Mouse (Mus musculus) MEL (cell line): ENCODE measurements around the gene Cysltr1. TPM values are rescaled to one million over a fixed set of nuclear protein-coding genes. Genes with fewer than 3 reads are reported as not detected.

ENCODE experiments used
- DNase-seq: peaks from one replicate; pipeline ENCODE4 v3.0.0; 2011; ENCODE audit warnings: low read depth, low spot score
- H3K27ac ChIP-seq: 2 replicates; pipeline ENCODE4 v1.5.1; 2012; ENCODE audit warnings: low read depth, mild to moderate bottlenecking, control low read depth, low read length, moderate library complexity; ENCODE audit not compliant: control insufficient read depth
- H3K27me3 ChIP-seq, 2 experiments: fragments of 150-350 bp in 1 of 2; sonication (generic) in 1 of 2; 2 replicates each; pipeline ENCODE4 v1.6.1; 2012; ENCODE audit warnings: low read length in 2 of 2, mild to moderate bottlenecking in 2 of 2, improper control_type of control experiment in 1 of 2, moderate library complexity in 1 of 2; ENCODE audit not compliant: insufficient read depth in 2 of 2, control insufficient read depth in 1 of 2
- H3K36me3 ChIP-seq, 2 experiments: 2 replicates each; pipeline ENCODE4 v1.6.1; 2012 to 2014; ENCODE audit warnings: low read length in 2 of 2, improper control_type of control experiment in 1 of 2, inconsistent platforms in 1 of 2, mild to moderate bottlenecking in 1 of 2; ENCODE audit not compliant: insufficient read depth in 2 of 2, control insufficient read depth in 1 of 2
- H3K4me1 ChIP-seq, 2 experiments: fragments of 150-350 bp in 1 of 2; sonication (generic) in 1 of 2; 2 replicates each; pipeline ENCODE4 v1.6.1; 2012; ENCODE audit warnings: low read length in 2 of 2, improper control_type of control experiment in 1 of 2, mild to moderate bottlenecking in 1 of 2; ENCODE audit not compliant: insufficient read depth in 2 of 2, control insufficient read depth in 1 of 2
- H3K4me3 ChIP-seq, 2 experiments: fragments of 150-350 bp in 1 of 2; sonication (generic) in 1 of 2; 2 replicates each; pipeline ENCODE4 v1.5.1; 2012; ENCODE audit warnings: low read depth in 2 of 2, low read length in 2 of 2, mild to moderate bottlenecking in 2 of 2, moderate library complexity in 2 of 2, control low read depth in 1 of 2, improper control_type of control experiment in 1 of 2; ENCODE audit not compliant: control insufficient read depth in 1 of 2, insufficient read depth in 1 of 2
- H3K79me2 ChIP-seq: 2 replicates; pipeline ENCODE4 v1.6.1; 2012; ENCODE audit warnings: mild to moderate bottlenecking, low read length, moderate library complexity; ENCODE audit not compliant: control insufficient read depth, poor library complexity, insufficient read depth
- H3K9ac ChIP-seq: 2 replicates; pipeline ENCODE4 v1.6.1; 2012; ENCODE audit warnings: low read depth, mild to moderate bottlenecking, control low read depth, low read length, moderate library complexity; ENCODE audit not compliant: control insufficient read depth, poor library complexity, severe bottlenecking
- H3K9me3 ChIP-seq: fragments of 150-350 bp; sonication (generic); replicated peaks from 2 replicates; pipeline ENCODE4 v1.6.1; 2012; ENCODE audit warnings: mild to moderate bottlenecking, low read length, improper control_type of control experiment, moderate library complexity; ENCODE audit not compliant: insufficient read depth
- BHLHE40 ChIP-seq: IDR thresholded peaks from 2 replicates; pipeline ENCODE4 v1.6.1; 2012; ENCODE audit warnings: low read depth, mild to moderate bottlenecking, inconsistent platforms, low read length, improper control_type of control experiment, borderline replicate concordance
- CHD1 ChIP-seq: IDR thresholded peaks from 2 replicates; pipeline ENCODE4 v1.6.1; 2012; ENCODE audit warnings: low read depth, mild to moderate bottlenecking, inconsistent platforms, low read length, improper control_type of control experiment
- CHD2 ChIP-seq: IDR thresholded peaks from 2 replicates; pipeline ENCODE4 v1.6.1; 2011; ENCODE audit warnings: low read length, improper control_type of control experiment
- CTCF ChIP-seq, 3 experiments: IDR thresholded peaks in 2 of 3; conservative IDR thresholded peaks in 1 of 3; 2 replicates each; pipeline ENCODE4 v1.5.1; 2011 to 2012; ENCODE audit warnings: low read length in 3 of 3, low read depth in 2 of 3, mild to moderate bottlenecking in 2 of 3, improper control_type of control experiment in 1 of 3, inconsistent platforms in 1 of 3, mixed read lengths in 1 of 3, moderate library complexity in 1 of 3; ENCODE audit not compliant: control insufficient read depth in 1 of 3, insufficient read depth in 1 of 3, poor library complexity in 1 of 3, severe bottlenecking in 1 of 3
- E2F4 ChIP-seq: IDR thresholded peaks from 2 replicates; pipeline ENCODE4 v1.6.1; 2011; ENCODE audit warnings: low read depth, low read length, improper control_type of control experiment, borderline replicate concordance
- ELF1 ChIP-seq: IDR thresholded peaks from 2 replicates; pipeline ENCODE4 v1.6.1; 2014; ENCODE audit warnings: low read depth, mild to moderate bottlenecking, inconsistent platforms, low read length, improper control_type of control experiment, moderate library complexity
- EP300 ChIP-seq, 2 experiments: IDR thresholded peaks; 2 replicates each; pipeline ENCODE4 v1.6.1; 2011; ENCODE audit warnings: improper control_type of control experiment in 2 of 2, low read length in 2 of 2, low read depth in 1 of 2, mild to moderate bottlenecking in 1 of 2
- ETS1 ChIP-seq: IDR thresholded peaks from 2 replicates; pipeline ENCODE4 v1.6.1; 2012; ENCODE audit warnings: low read depth, mild to moderate bottlenecking, inconsistent platforms, low read length, improper control_type of control experiment, moderate library complexity
- HCFC1 ChIP-seq: IDR thresholded peaks from 2 replicates; pipeline ENCODE4 v1.6.1; 2012; ENCODE audit warnings: low read depth, mild to moderate bottlenecking, inconsistent platforms, low read length, improper control_type of control experiment, moderate library complexity
- MAFK ChIP-seq: IDR thresholded peaks from 2 replicates; pipeline ENCODE4 v1.6.1; 2011; ENCODE audit warnings: low read depth, mild to moderate bottlenecking, low read length, improper control_type of control experiment, borderline replicate concordance
- MAX ChIP-seq: IDR thresholded peaks from 2 replicates; pipeline ENCODE4 v1.6.1; 2011; ENCODE audit warnings: low read length, improper control_type of control experiment
- MAZ ChIP-seq: IDR thresholded peaks from 2 replicates; pipeline ENCODE4 v1.6.1; 2012; ENCODE audit warnings: low read depth, mild to moderate bottlenecking, inconsistent platforms, low read length, improper control_type of control experiment
- MEF2A ChIP-seq: IDR thresholded peaks from 2 replicates; pipeline ENCODE4 v1.6.1; 2014; ENCODE audit warnings: low read depth, mild to moderate bottlenecking, inconsistent platforms, low read length, improper control_type of control experiment; ENCODE audit not compliant: poor library complexity, insufficient replicate concordance, severe bottlenecking; ENCODE audit errors: extremely low read depth
- MXI1 ChIP-seq: IDR thresholded peaks from 2 replicates; pipeline ENCODE4 v1.6.1; 2011; ENCODE audit warnings: mild to moderate bottlenecking, low read depth, low read length, improper control_type of control experiment
- NRF1 ChIP-seq: IDR thresholded peaks from 2 replicates; pipeline ENCODE4 v1.6.1; 2014; ENCODE audit warnings: low read depth, mild to moderate bottlenecking, inconsistent platforms, low read length, improper control_type of control experiment, moderate library complexity; ENCODE audit not compliant: poor library complexity, insufficient read depth, severe bottlenecking
- POLR2AphosphoS2 ChIP-seq: IDR thresholded peaks from 2 replicates; pipeline ENCODE4 v1.6.1; 2011; ENCODE audit warnings: low read length, improper control_type of control experiment
- RAD21 ChIP-seq: IDR thresholded peaks from 2 replicates; pipeline ENCODE4 v1.6.1; 2011; ENCODE audit warnings: mild to moderate bottlenecking, low read depth, low read length, improper control_type of control experiment
- SIN3A ChIP-seq: IDR thresholded peaks from 2 replicates; pipeline ENCODE4 v1.6.1; 2012; ENCODE audit warnings: low read length, improper control_type of control experiment, inconsistent platforms
- TCF12 ChIP-seq: IDR thresholded peaks from 2 replicates; pipeline ENCODE4 v1.6.1; 2014; ENCODE audit warnings: low read depth, mild to moderate bottlenecking, inconsistent platforms, low read length, improper control_type of control experiment, moderate library complexity
- USF1 ChIP-seq: IDR thresholded peaks from 2 replicates; pipeline ENCODE4 v1.6.1; 2014; ENCODE audit warnings: low read depth, mild to moderate bottlenecking, inconsistent platforms, low read length, improper control_type of control experiment, moderate library complexity
- ZKSCAN1 ChIP-seq: IDR thresholded peaks from 2 replicates; pipeline ENCODE4 v1.6.1; 2012; ENCODE audit warnings: low read depth, mild to moderate bottlenecking, inconsistent platforms, low read length, improper control_type of control experiment, moderate library complexity
- ZNF384 ChIP-seq: IDR thresholded peaks from 2 replicates; pipeline ENCODE4 v1.6.1; 2012; ENCODE audit warnings: low read depth, mild to moderate bottlenecking, inconsistent platforms, low read length, improper control_type of control experiment
- polyA plus RNA-seq, 2 experiments: library from polyadenylated mRNA; stranded (reverse) in 1 of 2; unstranded in 1 of 2; fragments of >175 nt in 1 of 2; fragments of >200 nt in 1 of 2; gene quantifications; 2 replicates each; pipeline versions ENCODE4 v1.2.1 to v1.2.4; 2012; ENCODE audit warnings: low replicate concordance in 2 of 2, low read depth in 1 of 2; ENCODE audit not compliant: insufficient read length in 2 of 2, insufficient read depth in 1 of 2, missing spikeins in 1 of 2
- total RNA-seq: library from RNA; depleted of rRNA; stranded (reverse); fragments of 300-350 nt; gene quantifications from 2 replicates; pipeline ENCODE4 v1.2.3, GENCODE M21; 2012

The Cysltr1 gene
- total and polyA plus RNA-seq, 3 experiments, result 0.04 to 0.13 TPM; not detected in 1

GRCm38 (mm10) chrX:106633543-106633942 is 30.1 kb upstream of the Cysltr1 start:
- Histone ChIP-seq H3K27me3 (no peaks in the 10 kb centered on the region), H3K9ac (no peak overlapping the region), H3K79me2 (no peaks in the 10 kb centered on the region), H3K27ac (no peak overlapping the region), H3K4me1 (no peaks in the 10 kb centered on the region), H3K36me3 (no peaks in the 10 kb centered on the region), H3K9me3 (no peaks in the 10 kb centered on the region), H3K4me3 (no peak overlapping the region)
- DNase-seq, result no peak
- TF ChIP-seq EP300 (IDR thresholded peaks at IDR 0.05; ENCODE audit: low read depth in 1 of 2, low read length in 2 of 2) (no peak), ZKSCAN1 (no peak), HCFC1 (no peak), RAD21 (no peak), MAFK (no peak), SIN3A (no peak), MXI1 (no peak), MAZ (no peak), BHLHE40 (no peak), CTCF (IDR thresholded peaks at IDR 0.05 in 2 of 3, conservative IDR thresholded peaks at IDR 0.05 in 1 of 3; ENCODE audit: control insufficient read depth in 1 of 3, insufficient read depth in 1 of 3, low read depth in 2 of 3, low read length in 3 of 3, poor library complexity in 1 of 3, severe bottlenecking in 1 of 3) (no peak), E2F4 (no peak), CHD2 (no peak), MAX (no peak)

DNA sequence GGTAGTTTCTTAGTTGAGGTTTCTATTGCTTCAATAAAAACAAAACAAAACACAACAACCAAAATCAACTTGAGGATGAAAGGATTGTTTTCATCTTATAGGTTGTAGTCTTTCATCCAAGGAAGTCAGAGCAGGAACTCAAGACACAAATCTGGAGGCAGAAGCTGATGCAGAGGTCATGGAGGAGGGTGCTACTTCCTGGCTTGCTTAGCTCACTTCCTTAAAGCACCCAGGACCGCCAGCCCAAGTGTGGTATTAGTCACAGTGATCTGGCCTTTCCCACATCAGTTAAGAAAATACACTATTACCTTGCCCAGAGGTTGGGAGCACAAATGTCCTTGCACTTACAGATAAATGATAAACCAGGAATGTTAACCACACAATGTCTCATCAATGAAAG is 25.0 kb upstream of the Cysltr1 start:
- Histone ChIP-seq H3K9ac (no peak overlapping the region), H3K79me2 (no peaks in the 10 kb centered on the region), H3K27me3 (no peaks in the 10 kb centered on the region), H3K27ac (no peak overlapping the region), H3K4me1 (no peaks in the 10 kb centered on the region), H3K4me3 (no peak overlapping the region), H3K36me3 (no peaks in the 10 kb centered on the region), H3K9me3 (no peaks in the 10 kb centered on the region)
- TF ChIP-seq MEF2A (no peak), ZKSCAN1 (no peak), ELF1 (no peak), USF1 (no peak), ZNF384 (no peak), CHD1 (no peak), ETS1 (no peak), NRF1 (no peak), POLR2AphosphoS2 (no peak), TCF12 (no peak), HCFC1 (no peak)
- no peak for DNase-seq
